Mouse (Mus musculus) ES-Bruce4 (cell line): ENCODE measurements at regions not wholly inside any gene's neighbourhood (a gene's known extent, or its start where the extent isn't known, plus 50 kb on each side); places are given as distances from the start of the nearest gene placed in this dataset.

Source experiments
- H3K27ac ChIP-seq: 2 replicates; pipeline ENCODE4 v1.5.1; 2012; ENCODE audit warnings: low read length, inconsistent platforms; ENCODE audit not compliant: insufficient read depth
- H3K27me3 ChIP-seq: 2 replicates; pipeline ENCODE4 v1.6.1; 2012; ENCODE audit warnings: mild to moderate bottlenecking, low read length, inconsistent platforms; ENCODE audit not compliant: control insufficient read depth, poor library complexity, insufficient read depth, severe bottlenecking
- H3K36me3 ChIP-seq: 2 replicates; pipeline ENCODE4 v1.6.1; 2012; ENCODE audit warnings: inconsistent platforms, mild to moderate bottlenecking, low read length, moderate library complexity; ENCODE audit not compliant: control insufficient read depth, poor library complexity, insufficient read depth, severe bottlenecking
- H3K4me1 ChIP-seq: one replicate; pipeline ENCODE4 v1.8.1; 2011; ENCODE audit warnings: low read length; ENCODE audit not compliant: control insufficient read depth, insufficient read depth
- H3K4me3 ChIP-seq: 2 replicates; pipeline ENCODE4 v1.5.1; 2011; ENCODE audit warnings: low read depth, mild to moderate bottlenecking, low read length
- H3K9ac ChIP-seq: 2 replicates; pipeline ENCODE4 v1.6.1; 2012; ENCODE audit warnings: low read depth, mild to moderate bottlenecking, inconsistent platforms; ENCODE audit not compliant: poor library complexity, severe bottlenecking
- H3K9me3 ChIP-seq: replicated peaks from 2 replicates; pipeline ENCODE4 v1.6.1; 2012; ENCODE audit warnings: mild to moderate bottlenecking, low read length, inconsistent platforms; ENCODE audit not compliant: control insufficient read depth, poor library complexity, insufficient read depth, severe bottlenecking
- CTCF ChIP-seq: IDR thresholded peaks from one replicate; pipeline ENCODE4 v1.8.1; 2011; ENCODE audit warnings: low read depth, low read length
- EP300 ChIP-seq: IDR thresholded peaks from 2 replicates; pipeline ENCODE4 v1.6.1; 2011; ENCODE audit warnings: low read depth, low read length; ENCODE audit not compliant: insufficient read depth
- POLR2A ChIP-seq: IDR thresholded peaks from one replicate; pipeline ENCODE4 v1.8.1; 2011; ENCODE audit warnings: low read length; ENCODE audit not compliant: insufficient read depth

DNA sequence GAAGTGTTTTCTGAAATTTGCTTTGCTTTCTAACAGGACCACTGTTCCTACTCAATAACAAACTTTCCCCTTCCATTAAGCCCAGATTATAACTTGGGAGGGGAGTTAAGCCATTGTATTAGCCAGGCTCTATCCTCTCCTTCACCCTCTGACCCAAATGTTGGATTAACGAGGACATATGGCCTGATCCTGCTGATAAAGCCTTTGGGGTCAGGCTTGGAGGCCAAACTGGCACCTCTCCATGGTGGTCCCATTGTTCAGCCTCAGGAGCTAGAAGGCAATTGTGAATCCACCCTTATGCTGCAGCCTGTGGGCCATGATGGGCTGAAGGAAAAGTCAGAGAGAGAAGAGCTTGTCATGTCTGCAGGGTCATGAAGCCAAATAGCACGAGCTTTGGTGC lies 80.8 kb upstream of the Kiz start:
- no peaks in the 10 kb centered on the region for H3K4me1 ChIP-seq
- H3K9ac ChIP-seq: no peak overlapping the region
- no peaks in the 10 kb centered on the region for H3K9me3 ChIP-seq
- no peaks in the 10 kb centered on the region for H3K36me3 ChIP-seq
- TF ChIP-seq EP300 (no peak), CTCF (no peak), POLR2A (no peak)
- no peaks in the 10 kb centered on the region for H3K27me3 ChIP-seq
- H3K27ac ChIP-seq: no peak overlapping the region
- no peak overlapping the region for H3K4me3 ChIP-seq

DNA sequence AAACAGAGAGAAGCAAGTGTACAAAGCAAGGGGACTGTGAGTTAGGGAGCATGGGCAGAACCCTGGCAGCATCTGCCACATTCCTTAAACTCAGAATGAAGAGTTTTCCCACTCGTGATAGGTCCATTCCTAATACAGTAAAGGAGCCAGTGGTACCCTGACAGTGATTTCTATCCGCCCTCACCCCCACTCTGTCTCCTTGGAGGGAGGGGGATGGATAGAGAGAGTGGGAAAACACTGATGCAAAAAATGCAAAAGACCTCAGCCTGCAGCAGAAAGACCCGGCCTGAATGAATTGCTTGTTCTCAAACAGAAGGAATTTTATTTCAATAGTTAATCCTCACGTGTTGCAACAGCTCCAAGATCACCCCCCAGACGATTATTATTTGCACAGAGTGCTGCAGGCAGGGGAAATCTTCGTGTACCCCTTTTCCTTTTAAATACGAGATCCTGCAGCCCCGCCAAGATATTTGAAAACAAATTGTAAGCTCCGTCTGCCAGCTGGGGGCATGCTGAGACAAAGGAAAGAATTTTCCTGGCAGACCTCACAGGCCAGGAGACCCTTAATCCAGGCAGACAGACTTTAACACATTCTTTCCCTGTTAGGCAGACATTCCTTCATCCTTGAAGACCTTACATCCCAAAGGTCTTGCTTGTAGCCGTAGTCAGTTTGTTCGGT lies 68.4 kb upstream of the Kiz start:
- H3K9ac ChIP-seq: no peak overlapping the region
- H3K27ac ChIP-seq: no peak overlapping the region
- peaks cover 3% of the 10 kb centered on the region; the same call in 1 of the 2 replicates for H3K9me3 ChIP-seq
- H3K4me3 ChIP-seq: no peak overlapping the region
- H3K36me3 ChIP-seq: no peaks in the 10 kb centered on the region
- H3K27me3 ChIP-seq: no peaks in the 10 kb centered on the region
- no peak for TF ChIP-seq EP300
- TF ChIP-seq POLR2A: no peak
- no peak for TF ChIP-seq CTCF
- H3K4me1 ChIP-seq: no peaks in the 10 kb centered on the region

- Histone ChIP-seq H3K4me1 (no peaks in the 10 kb centered on the region), H3K27me3 (no peaks in the 10 kb centered on the region), H3K9me3 (peaks cover 3% of the 10 kb centered on the region; the same call in 1 of the 2 replicates), H3K9ac (no peak overlapping the region), H3K4me3 (no peak overlapping the region), H3K36me3 (no peaks in the 10 kb centered on the region), H3K27ac (no peak overlapping the region)
- no peak for TF ChIP-seq CTCF
- no peak for TF ChIP-seq POLR2A
- no peak for TF ChIP-seq EP300
These were observed 67.7 kb upstream of the Kiz start for GRCm38 (mm10) chr2:146787811-146788455.

DNA sequence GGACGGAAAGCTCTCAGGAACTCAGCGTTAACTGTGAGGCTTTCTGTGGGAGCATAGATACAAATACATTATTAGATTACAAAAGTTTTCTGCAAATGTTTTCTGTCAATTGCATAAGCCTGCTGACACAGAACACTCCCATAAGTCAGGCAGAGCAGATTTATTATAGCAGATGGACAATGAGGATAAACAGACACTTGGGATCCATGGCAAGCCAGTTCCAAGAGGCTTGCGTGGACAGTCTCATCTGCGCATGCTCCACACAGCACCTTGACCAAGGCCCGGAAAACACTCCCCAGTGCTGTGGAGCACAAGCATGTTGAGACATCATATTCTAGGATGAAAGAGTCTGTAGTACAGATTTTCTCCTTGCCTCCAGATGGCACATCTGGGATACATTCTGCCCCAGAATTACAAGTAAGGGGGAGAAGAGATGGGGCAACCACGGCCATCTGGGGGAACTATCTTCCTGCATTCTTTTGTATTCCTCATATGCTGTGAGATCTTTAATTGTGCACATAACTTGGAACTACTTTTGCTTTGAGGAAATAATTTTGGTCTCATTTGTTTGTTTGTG lies 62.7 kb upstream of the Kiz start:
- H3K27ac ChIP-seq: no peak overlapping the region
- peaks cover 3% of the 10 kb centered on the region; the same call in 1 of the 2 replicates for H3K9me3 ChIP-seq
- no peak overlapping the region for H3K9ac ChIP-seq
- TF ChIP-seq POLR2A (no peak), CTCF (no peak), EP300 (no peak)
- no peaks in the 10 kb centered on the region for H3K27me3 ChIP-seq
- no peak overlapping the region for H3K4me3 ChIP-seq
- no peaks in the 10 kb centered on the region for H3K4me1 ChIP-seq
- no peaks in the 10 kb centered on the region for H3K36me3 ChIP-seq

DNA sequence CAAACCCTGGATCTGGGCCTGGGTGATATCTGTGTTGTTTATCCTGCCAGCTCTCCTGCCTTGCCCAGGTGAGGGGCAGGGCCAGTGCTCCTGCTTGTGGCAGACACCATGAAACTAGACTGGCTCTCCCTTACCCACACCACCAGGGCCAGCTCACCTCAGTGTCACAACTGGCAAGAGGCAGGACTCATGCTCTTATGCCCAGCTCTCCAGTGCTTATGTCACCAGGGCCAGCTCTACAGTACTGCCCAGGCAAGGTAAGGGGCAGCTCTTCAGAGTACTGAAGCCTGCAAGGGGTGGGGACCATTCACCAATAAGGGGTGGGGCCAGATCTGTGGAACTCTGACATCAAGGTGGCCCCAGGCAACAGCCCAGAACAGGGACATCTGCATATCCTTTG lies 52.7 kb upstream of the Kiz start:
- H3K36me3 ChIP-seq: no peaks in the 10 kb centered on the region
- H3K27me3 ChIP-seq: no peaks in the 10 kb centered on the region
- H3K4me3 ChIP-seq: no peak overlapping the region
- H3K27ac ChIP-seq: no peak overlapping the region
- no peaks in the 10 kb centered on the region for H3K4me1 ChIP-seq
- 0 out of 2 replicates have a peak, but pooled peaks cover 4% of the 10 kb centered on the region for H3K9me3 ChIP-seq
- no peak for TF ChIP-seq EP300
- no peak for TF ChIP-seq POLR2A
- no peak for TF ChIP-seq CTCF
- H3K9ac ChIP-seq: no peak overlapping the region
